Mouse (Mus musculus) MEL (cell line): ENCODE measurements around the gene Farsa.

Source experiments
- BHLHE40 ChIP-seq: IDR thresholded peaks from 2 replicates; pipeline ENCODE4 v1.6.1; 2012; ENCODE audit warnings: low read depth, mild to moderate bottlenecking, inconsistent platforms, low read length, improper control_type of control experiment, borderline replicate concordance
- CTCF ChIP-seq, 3 experiments: IDR thresholded peaks in 2 of 3; conservative IDR thresholded peaks in 1 of 3; 2 replicates each; pipeline ENCODE4 v1.5.1; 2011 to 2012; ENCODE audit warnings: low read length in 3 of 3, low read depth in 2 of 3, mild to moderate bottlenecking in 2 of 3, improper control_type of control experiment in 1 of 3, inconsistent platforms in 1 of 3, mixed read lengths in 1 of 3, moderate library complexity in 1 of 3; ENCODE audit not compliant: control insufficient read depth in 1 of 3, insufficient read depth in 1 of 3, poor library complexity in 1 of 3, severe bottlenecking in 1 of 3
- ELF1 ChIP-seq: IDR thresholded peaks from 2 replicates; pipeline ENCODE4 v1.6.1; 2014; ENCODE audit warnings: low read depth, mild to moderate bottlenecking, inconsistent platforms, low read length, improper control_type of control experiment, moderate library complexity
- EP300 ChIP-seq, 2 experiments: IDR thresholded peaks; 2 replicates each; pipeline ENCODE4 v1.6.1; 2011; ENCODE audit warnings: improper control_type of control experiment in 2 of 2, low read length in 2 of 2, low read depth in 1 of 2, mild to moderate bottlenecking in 1 of 2
- GATA1 ChIP-seq: IDR thresholded peaks from 2 replicates; pipeline ENCODE4 v1.6.1; 2011; ENCODE audit warnings: low read depth, low read length, improper control_type of control experiment
- HCFC1 ChIP-seq: IDR thresholded peaks from 2 replicates; pipeline ENCODE4 v1.6.1; 2012; ENCODE audit warnings: low read depth, mild to moderate bottlenecking, inconsistent platforms, low read length, improper control_type of control experiment, moderate library complexity
- MEF2A ChIP-seq: IDR thresholded peaks from 2 replicates; pipeline ENCODE4 v1.6.1; 2014; ENCODE audit warnings: low read depth, mild to moderate bottlenecking, inconsistent platforms, low read length, improper control_type of control experiment; ENCODE audit not compliant: poor library complexity, insufficient replicate concordance, severe bottlenecking; ENCODE audit errors: extremely low read depth
- NELFE ChIP-seq: IDR thresholded peaks from 2 replicates; pipeline ENCODE4 v1.6.1; 2011; ENCODE audit warnings: low read depth, low read length, improper control_type of control experiment
- POLR2A ChIP-seq, 2 experiments: IDR thresholded peaks; 2 replicates each; pipeline ENCODE4 v1.6.1; 2011 to 2012; ENCODE audit warnings: low read length in 2 of 2, mild to moderate bottlenecking in 2 of 2, control low read depth in 1 of 2, improper control_type of control experiment in 1 of 2, low read depth in 1 of 2, moderate library complexity in 1 of 2; ENCODE audit not compliant: control insufficient read depth in 1 of 2, insufficient read depth in 1 of 2, poor library complexity in 1 of 2
- RAD21 ChIP-seq: IDR thresholded peaks from 2 replicates; pipeline ENCODE4 v1.6.1; 2011; ENCODE audit warnings: mild to moderate bottlenecking, low read depth, low read length, improper control_type of control experiment
- TBP ChIP-seq: IDR thresholded peaks from 2 replicates; pipeline ENCODE4 v1.8.0; 2011; ENCODE audit warnings: low read depth, low read length, improper control_type of control experiment
- UBTF ChIP-seq: IDR thresholded peaks from 2 replicates; pipeline ENCODE4 v1.6.1; 2012; ENCODE audit warnings: low read depth, mild to moderate bottlenecking, inconsistent platforms, low read length, improper control_type of control experiment, moderate library complexity, borderline replicate concordance; ENCODE audit not compliant: insufficient read depth
- ZMIZ1 ChIP-seq: IDR thresholded peaks from 2 replicates; pipeline ENCODE4 v1.6.1; 2012; ENCODE audit warnings: low read depth, mild to moderate bottlenecking, inconsistent platforms, low read length, improper control_type of control experiment, moderate library complexity
- ZNF384 ChIP-seq: IDR thresholded peaks from 2 replicates; pipeline ENCODE4 v1.6.1; 2012; ENCODE audit warnings: low read depth, mild to moderate bottlenecking, inconsistent platforms, low read length, improper control_type of control experiment

DNA sequence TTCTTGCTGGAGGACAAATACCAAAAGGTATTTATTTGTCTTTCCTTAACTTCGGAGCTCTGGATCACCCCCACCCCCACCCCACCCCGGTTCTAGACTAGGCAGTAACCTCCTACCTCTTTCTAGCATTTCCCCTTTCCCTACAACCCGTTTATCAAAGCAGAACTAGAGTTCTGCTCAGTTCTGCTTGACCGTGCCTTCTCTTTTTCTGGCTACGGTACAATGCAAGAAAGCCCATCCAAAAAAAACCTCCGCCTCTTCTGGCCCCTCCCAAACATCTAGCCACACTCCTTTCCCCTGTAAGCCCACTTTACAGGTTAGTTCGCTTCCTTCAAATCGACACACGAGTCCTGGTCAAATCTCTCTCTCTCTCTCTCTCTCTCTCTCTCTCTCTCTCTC lies 56.7 kb downstream of the Farsa start:
- no peak for TF ChIP-seq BHLHE40
- no peak for TF ChIP-seq CTCF (IDR thresholded peaks at IDR 0.05 in 2 of 3, conservative IDR thresholded peaks at IDR 0.05 in 1 of 3; ENCODE audit: control insufficient read depth in 1 of 3, insufficient read depth in 1 of 3, low read depth in 2 of 3, low read length in 3 of 3, poor library complexity in 1 of 3, severe bottlenecking in 1 of 3)
- TF ChIP-seq EP300 (IDR thresholded peaks at IDR 0.05; ENCODE audit: low read depth in 1 of 2, low read length in 2 of 2), result no peak
- TF ChIP-seq GATA1, result no peak
- TF ChIP-seq HCFC1, result no peak
- no peak for TF ChIP-seq POLR2A (IDR thresholded peaks at IDR 0.05; ENCODE audit: control insufficient read depth in 1 of 2, insufficient read depth in 1 of 2, low read depth in 1 of 2, low read length in 2 of 2, poor library complexity in 1 of 2)
- TF ChIP-seq ELF1, result no peak
- no peak for TF ChIP-seq ZMIZ1
- no peak for TF ChIP-seq TBP
- no peak; the same call in 1 of the 2 replicates for TF ChIP-seq NELFE
- TF ChIP-seq UBTF, result no peak
- no peak for TF ChIP-seq MEF2A
- TF ChIP-seq ZNF384, result no peak
- no peak for TF ChIP-seq RAD21
